Mouse (Mus musculus): ENCODE data around the gene C1qb. TPM values are rescaled to one million over a fixed set of nuclear protein-coding genes. Genes with fewer than 3 reads are reported as not detected.

C1qb gene
- not detected for polyA plus RNA-seq (2021)

- TF ChIP-seq CTCF (IDR thresholded peaks at IDR 0.05) = no peak
- ATAC-seq = no peak
- in situ Hi-C loops (cut with MboI; ENCODE audit: low pct_unique_long_range_greater_than_20kb) = no loop called here
- ChIA-PET POLR2A (no interaction called here), CTCF (no interaction called here)
- DNase-seq (ENCODE audit: low read depth, low spot score) = no peak
- H3K27me3 ChIP-seq = peaks cover 36% of the 10 kb centered on the region
Measured at GRCm38 (mm10) chr4:136886101-136886500, at the start of gene C1qb. C1qb (minus strand) TSS chr4:136886187.

GRCm38 (mm10) chr4:136934746-136935613 lies 49.0 kb upstream of the C1qb start:
- ATAC-seq = no peak
- TF ChIP-seq CTCF (IDR thresholded peaks at IDR 0.05) = no peak
- ChIA-PET CTCF (no interaction called here), POLR2A (no interaction called here)
- in situ Hi-C loops (cut with MboI; ENCODE audit: low pct_unique_long_range_greater_than_20kb) = no loop called here
- H3K27me3 ChIP-seq = peaks cover 31% of the 10 kb centered on the region
- DNase-seq (ENCODE audit: low read depth, low spot score) = no peak

DNA sequence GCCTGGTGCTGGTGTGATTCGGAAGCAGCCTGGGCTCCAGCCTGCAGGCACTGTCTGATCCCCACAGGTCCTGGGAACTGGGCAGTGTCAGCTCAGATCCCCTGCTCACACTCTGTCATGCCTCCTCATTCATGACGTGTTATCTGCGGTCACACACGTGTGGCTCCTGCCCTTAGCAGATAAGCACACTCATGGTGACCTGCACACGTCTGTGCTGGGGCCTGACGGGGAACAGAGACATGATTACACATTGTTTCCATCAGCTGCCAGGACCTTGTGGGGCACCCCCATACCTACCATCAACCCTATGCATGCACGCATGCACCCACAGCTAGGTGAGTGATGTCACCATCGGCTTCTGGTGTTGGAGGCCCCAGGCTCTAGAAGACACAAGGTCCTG lies 44.5 kb upstream of the C1qb start:
- no peak for TF ChIP-seq CTCF (IDR thresholded peaks at IDR 0.05)
- in situ Hi-C loops (cut with MboI; ENCODE audit: low pct_unique_long_range_greater_than_20kb) = no loop called here
- ATAC-seq (no peak), DNase-seq (ENCODE audit: low read depth, low spot score) (no peak)
- ChIA-PET CTCF (no interaction called here), POLR2A (no interaction called here)
- peaks cover 25% of the 10 kb centered on the region for H3K27me3 ChIP-seq

DNA sequence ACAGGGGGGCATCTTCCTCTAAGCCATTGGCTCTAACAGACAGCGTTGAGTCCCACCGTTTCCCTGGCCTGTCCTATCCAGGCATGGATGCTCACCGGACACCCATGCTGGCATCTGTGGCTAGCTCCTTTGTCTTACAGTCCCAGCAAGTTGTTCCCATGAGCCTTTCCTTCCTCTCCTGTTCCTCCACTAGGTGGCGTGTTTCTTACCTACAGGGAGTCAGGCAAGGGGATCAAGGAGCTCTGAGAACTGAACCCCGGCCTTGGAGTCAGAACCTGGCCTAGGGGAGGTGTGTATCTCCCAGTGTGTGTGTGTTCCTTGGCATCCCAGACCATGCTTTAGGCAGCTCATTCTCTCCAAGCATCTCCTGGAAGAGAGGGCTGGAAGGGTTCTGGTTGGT lies 42.9 kb upstream of the C1qb start:
- ChIA-PET CTCF (no interaction called here), POLR2A (no interaction called here)
- H3K27me3 ChIP-seq = peaks cover 25% of the 10 kb centered on the region
- no peak for TF ChIP-seq CTCF (IDR thresholded peaks at IDR 0.05)
- ATAC-seq = no peak
- in situ Hi-C loops (cut with MboI; ENCODE audit: low pct_unique_long_range_greater_than_20kb) = no loop called here
- DNase-seq (ENCODE audit: low read depth, low spot score) = no peak

GRCm38 (mm10) chr4:136925804-136926203 lies 39.8 kb upstream of the C1qb start:
- no peak for TF ChIP-seq CTCF (IDR thresholded peaks at IDR 0.05)
- ATAC-seq (no peak), DNase-seq (ENCODE audit: low read depth, low spot score) (no peak)
- in situ Hi-C loops (cut with MboI; ENCODE audit: low pct_unique_long_range_greater_than_20kb) = no loop called here
- ChIA-PET POLR2A (no interaction called here), CTCF (no interaction called here)
- H3K27me3 ChIP-seq = peaks cover 15% of the 10 kb centered on the region

DNA sequence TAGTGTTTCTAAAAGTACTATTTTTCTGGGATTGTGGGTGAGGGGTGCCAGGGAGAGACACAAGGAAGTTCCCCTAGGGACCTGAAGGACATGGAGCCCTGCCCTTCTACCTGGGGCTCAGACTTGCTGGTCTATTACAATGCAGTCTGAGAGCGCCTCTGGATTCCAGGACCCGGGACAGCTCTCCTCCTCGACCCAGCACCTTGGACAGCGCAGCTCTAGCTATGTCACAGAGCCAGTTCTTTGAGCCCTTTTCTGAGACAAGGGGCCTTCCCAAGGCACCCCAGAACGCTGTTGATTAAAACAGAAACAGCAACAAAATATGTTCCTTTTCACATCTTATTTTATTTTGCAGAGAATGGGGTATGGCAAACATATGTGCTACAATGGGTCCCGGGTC lies 38.5 kb upstream of the C1qb start:
- TF ChIP-seq CTCF (IDR thresholded peaks at IDR 0.05) = no peak
- CTCF ChIA-PET = no interaction called here
- POLR2A ChIA-PET = no interaction called here
- peak; percentile 7 for DNase-seq (ENCODE audit: low read depth, low spot score)
- ATAC-seq = no peak
- peaks cover 6% of the 10 kb centered on the region for H3K27me3 ChIP-seq
- in situ Hi-C loops (cut with MboI; ENCODE audit: low pct_unique_long_range_greater_than_20kb) = no loop called here

GRCm38 (mm10) chr4:136919526-136919925 lies 33.5 kb upstream of the C1qb start:
- POLR2A ChIA-PET = no interaction called here
- in situ Hi-C loops (cut with MboI; ENCODE audit: low pct_unique_long_range_greater_than_20kb) = no loop called here

GRCm38 (mm10) chr4:136918834-136919233 lies 32.8 kb upstream of the C1qb start:
- H3K27me3 ChIP-seq = peaks cover 3% of the 10 kb centered on the region
- DNase-seq (ENCODE audit: low read depth, low spot score) (no peak), ATAC-seq (no peak)
- in situ Hi-C loops (cut with MboI; ENCODE audit: low pct_unique_long_range_greater_than_20kb) = no loop called here
- ChIA-PET POLR2A (no interaction called here), CTCF (no interaction called here)
- no peak for TF ChIP-seq CTCF (IDR thresholded peaks at IDR 0.05)

More at GRCm38 (mm10) chr4:136919526-136919925, 33.5 kb upstream of the C1qb start:
- H3K27me3 ChIP-seq = peaks cover 3% of the 10 kb centered on the region
- no peak for ATAC-seq
- TF ChIP-seq CTCF (IDR thresholded peaks at IDR 0.05) = no peak
- no peak for DNase-seq (ENCODE audit: low read depth, low spot score)
- CTCF ChIA-PET = no interaction called here

DNA sequence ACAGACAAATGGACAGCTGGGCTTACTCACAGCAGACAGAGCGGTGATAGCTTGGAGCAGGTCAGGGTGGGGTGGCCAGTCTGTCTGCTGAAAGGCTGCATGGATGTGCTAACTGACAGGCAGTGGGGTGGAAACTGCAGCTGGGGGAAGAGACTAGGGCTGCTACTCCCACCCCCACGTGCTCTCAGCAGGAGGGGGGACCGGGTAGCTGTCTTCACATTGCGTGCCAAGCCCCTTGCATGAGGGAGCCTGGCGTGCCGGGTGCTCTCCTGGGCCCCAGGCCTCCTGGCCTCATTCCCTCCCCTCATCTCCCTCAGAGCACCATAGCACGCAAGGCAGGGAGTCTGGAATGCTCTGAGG lies 31.2 kb upstream of the C1qb start:
- ATAC-seq = no peak

GRCm38 (mm10) chr4:136916359-136917164 lies 30.6 kb upstream of the C1qb start:
- ATAC-seq (no peak), DNase-seq (ENCODE audit: low read depth, low spot score) (no peak)
- ChIA-PET POLR2A (no interaction called here), CTCF (no interaction called here)
- no peak for TF ChIP-seq CTCF (IDR thresholded peaks at IDR 0.05)
- in situ Hi-C loops (cut with MboI; ENCODE audit: low pct_unique_long_range_greater_than_20kb) = no loop called here
- H3K27me3 ChIP-seq = peaks cover 12% of the 10 kb centered on the region

More for the DNA sequence above, 31.2 kb upstream of the C1qb start:
- peaks cover 12% of the 10 kb centered on the region for H3K27me3 ChIP-seq
- CTCF ChIA-PET = no interaction called here
- DNase-seq (ENCODE audit: low read depth, low spot score) = no peak
- POLR2A ChIA-PET = no interaction called here
- in situ Hi-C loops (cut with MboI; ENCODE audit: low pct_unique_long_range_greater_than_20kb) = no loop called here
- no peak for TF ChIP-seq CTCF (IDR thresholded peaks at IDR 0.05)

DNA sequence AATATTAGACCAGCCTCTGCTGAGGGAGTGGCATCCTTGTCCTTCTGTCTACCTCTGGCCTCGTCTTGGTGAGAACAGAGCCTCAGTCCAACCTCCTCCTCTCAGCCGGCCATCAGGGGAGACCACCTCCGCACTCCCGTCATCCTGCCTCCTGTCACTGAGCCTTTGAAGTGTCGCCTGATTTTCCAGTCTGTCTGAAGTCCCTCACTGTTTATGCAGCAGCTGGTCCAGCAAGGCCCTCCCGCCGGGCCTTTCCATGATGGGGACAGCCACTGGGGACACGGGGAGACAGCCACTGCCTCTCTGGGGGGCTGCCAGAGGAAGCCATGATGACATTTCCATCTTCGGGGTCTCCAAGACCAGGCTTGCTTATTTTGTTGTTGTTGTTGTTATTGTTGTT lies 26.9 kb upstream of the C1qb start:
- POLR2A ChIA-PET = no interaction called here
- H3K27me3 ChIP-seq = peaks cover 22% of the 10 kb centered on the region
- no peak for TF ChIP-seq CTCF (IDR thresholded peaks at IDR 0.05)
- ATAC-seq (no peak), DNase-seq (ENCODE audit: low read depth, low spot score) (no peak)
- CTCF ChIA-PET = no interaction called here
- in situ Hi-C loops (cut with MboI; ENCODE audit: low pct_unique_long_range_greater_than_20kb) = no loop called here

Data from Patski (cell line).